Mouse (Mus musculus) stomach, postnatal 0 days (tissue): ENCODE measurements around the gene Kdm4a.

Source experiments
- CTCF ChIP-seq: IDR thresholded peaks from 2 replicates; pipeline ENCODE4 v1.5.1; 2016; ENCODE audit warnings: antibody characterized with exemption, low read depth, mild to moderate bottlenecking, moderate library complexity
- EP300 ChIP-seq: optimal IDR thresholded peaks from 2 replicates; pipeline ENCODE3; 2016; ENCODE audit warnings: antibody characterized with exemption

GRCm38 (mm10) chr4:118150804-118151203 is 29.0 kb downstream of the Kdm4a start:
- TF ChIP-seq CTCF (no peak), EP300 (no peak)
